Mouse (Mus musculus): ENCODE data around the gene Hic2. TPM values are rescaled to one million over a fixed set of nuclear protein-coding genes. Genes with fewer than 3 reads are reported as not detected.
"Not testable (repeated sequence)": the region's sequence is repeated elsewhere in the genome, so short reads cannot be mapped to it uniquely, and the experiment has no call there.

The Hic2 gene
- polyA plus RNA-seq, 1 experiment from 2014 or later: 7.8 TPM

DNA sequence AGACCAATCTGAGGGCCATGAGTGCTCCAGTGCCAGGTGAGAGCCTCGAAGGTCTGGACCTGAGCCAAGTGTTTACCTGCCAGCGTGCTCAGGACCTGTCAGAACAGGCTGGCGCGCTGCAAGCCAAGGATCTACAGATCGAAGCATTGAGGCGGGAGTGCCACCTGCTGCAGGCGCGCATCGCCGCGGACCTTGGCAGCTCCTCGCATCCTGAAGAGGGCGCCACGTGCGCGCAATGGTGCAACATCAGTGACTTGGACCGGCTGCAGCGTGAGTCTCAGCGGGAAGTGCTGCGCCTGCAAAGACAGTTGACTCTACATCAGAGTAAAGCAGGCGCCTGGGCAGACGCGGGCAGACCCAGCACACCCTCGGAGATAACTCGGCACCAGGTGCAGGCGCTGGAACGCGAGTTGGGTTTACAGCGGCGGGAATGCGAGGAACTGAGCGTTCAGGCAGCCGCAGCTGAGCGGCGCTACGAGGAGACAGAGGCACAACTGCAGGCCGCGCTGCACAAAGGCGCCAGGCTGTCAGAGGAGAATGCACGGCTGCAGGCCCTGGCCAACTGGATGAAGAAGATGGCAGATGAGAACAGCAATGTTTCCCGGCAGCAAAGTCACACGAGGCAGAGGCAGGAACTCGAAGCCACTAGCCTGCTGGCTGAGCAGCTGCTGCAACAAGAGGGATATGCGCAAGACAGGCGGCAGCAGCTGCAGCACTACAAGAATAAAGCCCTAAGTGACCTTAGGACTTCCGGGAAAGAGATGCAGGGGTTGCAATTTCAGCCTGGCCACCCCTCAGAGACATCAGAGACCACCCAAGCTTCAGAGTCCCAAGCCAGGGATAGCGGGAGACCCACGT, 23.2 kb upstream of the Hic2 start:
- H3K9me3 ChIP-seq: no peaks in the 10 kb centered on the region
- peak overlapping the region; percentile 47 for H3K4me3 ChIP-seq
- peak overlapping the region; percentile 88 for H3K27ac ChIP-seq (replicated peaks)
- peak overlapping the region; percentile 86 for H3K4me2 ChIP-seq
- 6% methylated on average over 48 of the region's 48 CpGs for WGBS
- no peaks in the 10 kb centered on the region for H3K36me3 ChIP-seq
- H3K27me3 ChIP-seq: peaks cover 19% of the 10 kb centered on the region
- H3K9ac ChIP-seq: peak overlapping the region; percentile 70
- peak; percentile 65 for ATAC-seq (ENCODE audit: low read depth)
- peaks cover 25% of the 10 kb centered on the region for H3K4me1 ChIP-seq (replicated peaks)

DNA sequence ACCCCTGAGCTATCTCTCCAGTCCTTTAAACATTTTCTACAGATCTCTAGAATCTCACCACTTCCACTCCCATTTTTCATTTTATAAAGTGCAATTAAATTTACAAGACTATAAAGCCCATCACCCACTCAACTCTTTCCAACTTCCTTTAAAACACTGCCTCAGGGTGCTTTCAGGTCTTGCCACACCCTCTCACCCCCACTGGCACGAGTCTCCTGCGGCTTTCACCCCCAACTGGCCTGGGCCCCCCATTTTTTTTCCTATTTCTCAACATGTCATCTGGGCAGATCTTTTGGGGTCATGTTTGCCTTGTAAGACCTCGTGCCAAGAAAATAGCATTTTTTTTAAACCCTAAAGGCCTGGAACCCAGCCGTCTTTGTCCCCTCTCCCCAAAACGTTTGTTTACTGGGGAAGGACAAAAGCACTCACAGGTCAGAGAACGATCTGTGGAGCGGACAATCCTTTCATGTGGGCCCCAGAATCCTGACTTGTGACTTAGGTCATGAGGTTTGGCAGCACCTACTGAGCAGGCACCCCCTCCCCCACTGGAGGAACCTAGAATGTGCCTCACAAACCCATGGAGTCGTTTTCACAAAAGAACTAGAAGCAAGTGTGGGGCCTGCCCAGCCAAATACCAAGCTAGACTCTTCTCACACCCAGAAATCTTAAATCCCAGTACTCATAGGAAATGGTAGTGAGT, 16.3 kb upstream of the Hic2 start:
- no peaks in the 10 kb centered on the region for H3K27me3 ChIP-seq
- no peak for ATAC-seq (ENCODE audit: low read depth)
- H3K4me2 ChIP-seq: no peak overlapping the region
- H3K4me3 ChIP-seq: no peak overlapping the region
- 0 out of 2 replicates have a peak, but pooled peaks cover under 1% of the 10 kb centered on the region for H3K9me3 ChIP-seq
- no peaks in the 10 kb centered on the region for H3K4me1 ChIP-seq (replicated peaks)
- WGBS: 65% methylated on average over 8 of the region's 8 CpGs
- H3K9ac ChIP-seq: no peak overlapping the region
- no peak overlapping the region for H3K27ac ChIP-seq (replicated peaks)
- H3K36me3 ChIP-seq: no peaks in the 10 kb centered on the region

DNA sequence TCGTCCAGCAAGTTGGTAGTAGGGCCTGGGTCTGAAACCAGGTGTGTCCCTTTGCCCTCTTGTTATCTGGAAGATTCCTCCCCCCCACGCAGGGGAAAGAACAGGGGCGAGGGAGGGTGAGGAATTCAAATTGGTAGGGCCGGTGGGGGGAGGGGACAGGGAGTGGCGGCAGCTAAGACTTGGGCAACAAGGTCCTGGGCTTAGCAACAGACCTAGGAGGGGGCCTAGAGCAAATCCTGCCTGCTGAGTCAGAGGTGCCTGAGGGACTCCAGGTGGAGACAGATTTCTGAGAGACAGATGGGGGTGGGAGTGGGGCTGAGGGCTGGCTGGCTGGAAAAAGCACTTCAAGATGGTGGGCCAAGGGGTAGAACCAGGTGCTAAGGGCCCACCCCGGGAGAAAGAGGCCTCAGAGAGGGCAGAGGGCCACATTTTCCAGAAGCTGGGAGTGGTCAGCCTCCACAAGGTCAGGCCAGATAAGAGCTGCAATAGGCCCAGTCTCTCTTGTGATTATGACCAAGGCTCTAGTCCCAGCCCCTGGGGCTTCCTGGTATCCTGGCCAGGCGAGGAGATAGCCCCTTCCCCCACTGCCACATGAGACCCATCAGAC, 13.1 kb upstream of the Hic2 start:
- H3K4me3 ChIP-seq: no peak overlapping the region
- no peak overlapping the region for H3K9ac ChIP-seq
- no peaks in the 10 kb centered on the region for H3K36me3 ChIP-seq
- no peak for ATAC-seq (ENCODE audit: low read depth)
- no peaks in the 10 kb centered on the region for H3K4me1 ChIP-seq (replicated peaks)
- H3K27me3 ChIP-seq: no peaks in the 10 kb centered on the region
- 48% methylated on average over 7 of the region's 7 CpGs for WGBS
- no peak overlapping the region for H3K4me2 ChIP-seq
- 0 out of 2 replicates have a peak, but pooled peaks cover 3% of the 10 kb centered on the region for H3K9me3 ChIP-seq
- no peak overlapping the region for H3K27ac ChIP-seq (replicated peaks)

DNA sequence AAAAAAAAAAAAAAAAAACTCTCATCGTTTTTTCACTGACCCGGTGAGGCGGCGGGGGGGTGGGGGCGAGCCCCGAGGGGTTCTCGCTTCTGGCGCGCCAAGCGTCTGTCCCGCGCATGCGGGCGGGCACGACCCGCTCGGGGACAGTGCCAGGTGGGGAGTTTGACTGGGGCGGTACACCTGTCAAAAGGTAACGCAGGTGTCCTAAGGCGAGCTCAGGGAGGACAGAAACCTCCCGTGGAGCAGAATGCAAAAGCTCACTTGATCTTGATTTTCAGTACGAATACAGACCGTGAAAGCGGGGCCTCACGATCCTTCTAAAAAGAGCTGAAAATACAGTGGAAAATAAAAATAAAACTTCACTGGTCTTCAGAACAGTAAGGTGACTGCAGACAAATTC, 11.2 kb upstream of the Hic2 start:
- peak; percentile 100 for ATAC-seq (ENCODE audit: low read depth)
- 32% methylated on average over 25 of the region's 25 CpGs for WGBS
- no peak overlapping the region for H3K27ac ChIP-seq (replicated peaks)
- no peak overlapping the region for H3K4me3 ChIP-seq
- no peak overlapping the region for H3K4me2 ChIP-seq
- no peaks in the 10 kb centered on the region; the same call in 1 of the 2 replicates for H3K27me3 ChIP-seq
- H3K4me1 ChIP-seq (replicated peaks): no peaks in the 10 kb centered on the region
- 0 out of 2 replicates have a peak, but pooled peaks cover 3% of the 10 kb centered on the region for H3K9me3 ChIP-seq
- no peak overlapping the region for H3K9ac ChIP-seq
- no peaks in the 10 kb centered on the region for H3K36me3 ChIP-seq

DNA sequence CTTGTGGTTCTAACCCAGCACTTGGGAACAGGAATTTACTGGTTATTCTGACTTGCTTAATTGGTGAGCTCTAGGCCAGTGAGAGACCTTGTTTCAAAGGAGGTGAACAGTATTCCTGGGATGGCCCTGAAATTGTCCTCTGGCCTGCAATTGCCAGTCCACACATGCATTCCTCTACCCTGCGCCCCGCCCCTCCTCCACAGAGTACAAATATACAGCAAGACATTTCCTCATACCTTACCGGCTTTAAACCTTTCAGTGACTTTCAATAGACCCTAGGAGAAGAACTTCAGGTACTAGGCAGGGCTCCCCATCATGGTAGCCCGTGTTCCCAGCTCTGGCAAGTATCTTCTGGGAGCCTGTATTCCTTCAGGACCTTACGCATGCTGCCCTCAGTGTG, 7.8 kb upstream of the Hic2 start:
- no peak overlapping the region for H3K9ac ChIP-seq
- H3K4me3 ChIP-seq: no peak overlapping the region
- ATAC-seq (ENCODE audit: low read depth): no peak
- H3K36me3 ChIP-seq: no peaks in the 10 kb centered on the region
- WGBS: 89% methylated on average over 5 of the region's 5 CpGs
- H3K9me3 ChIP-seq: 0 out of 2 replicates have a peak, but pooled peaks cover 3% of the 10 kb centered on the region
- no peak overlapping the region for H3K4me2 ChIP-seq
- no peaks in the 10 kb centered on the region; the same call in 1 of the 2 replicates for H3K27me3 ChIP-seq
- H3K4me1 ChIP-seq (replicated peaks): no peaks in the 10 kb centered on the region
- no peak overlapping the region for H3K27ac ChIP-seq (replicated peaks)

DNA sequence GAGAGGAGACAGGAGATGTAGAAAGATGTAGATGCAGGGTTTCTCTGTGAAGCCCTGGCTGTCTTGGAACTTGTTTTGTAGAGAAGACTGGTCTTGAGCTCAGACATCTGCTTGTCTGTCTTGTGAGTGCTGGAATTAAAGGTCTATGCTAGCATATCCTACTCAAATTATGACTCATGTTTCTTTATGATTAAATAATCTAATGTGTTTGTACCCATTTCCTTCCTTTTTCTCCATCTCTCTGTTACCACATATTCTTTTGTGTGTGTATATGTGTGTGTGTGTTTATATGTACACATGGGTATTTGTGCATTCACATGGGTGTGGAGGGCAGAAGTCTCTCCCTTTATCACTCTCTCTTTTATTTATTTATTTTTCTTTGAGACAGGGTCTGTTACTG, 6.9 kb upstream of the Hic2 start:
- Histone ChIP-seq H3K9ac (no peak overlapping the region), H3K27ac (replicated peaks) (no peak overlapping the region), H3K36me3 (no peaks in the 10 kb centered on the region), H3K4me2 (no peak overlapping the region), H3K9me3 (0 out of 2 replicates have a peak, but pooled peaks cover 3% of the 10 kb centered on the region), H3K4me1 (replicated peaks) (no peaks in the 10 kb centered on the region), H3K4me3 (no peak overlapping the region), H3K27me3 (no peaks in the 10 kb centered on the region; the same call in 1 of the 2 replicates)
- ATAC-seq (ENCODE audit: low read depth): no peak

DNA sequence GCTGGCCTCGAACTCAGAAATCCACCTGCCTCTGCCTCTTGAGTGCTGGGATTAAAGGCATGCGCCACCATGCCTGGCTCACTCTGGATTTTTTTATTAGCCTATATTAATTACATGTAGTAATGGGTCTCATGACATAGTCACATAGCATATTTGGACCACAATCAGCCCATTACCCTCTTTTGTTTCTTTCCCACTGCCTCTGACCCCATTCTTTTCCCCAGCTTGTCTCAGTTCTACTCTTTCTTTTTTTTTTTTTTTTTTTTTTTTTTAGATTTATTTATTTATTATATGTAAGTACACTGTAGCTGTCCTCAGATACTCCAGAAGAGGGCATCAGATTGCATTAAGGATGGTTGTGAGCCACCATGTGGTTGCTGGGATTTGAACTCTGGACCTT, 1.8 kb upstream of the Hic2 start:
- H3K9ac ChIP-seq; H3K27me3 ChIP-seq; H3K36me3 ChIP-seq; H3K9me3 ChIP-seq; H3K4me3 ChIP-seq; H3K27ac ChIP-seq (replicated peaks); ATAC-seq (ENCODE audit: low read depth); H3K4me2 ChIP-seq: not testable (repeated sequence)
- peaks cover 28% of the 10 kb centered on the region for H3K4me1 ChIP-seq (replicated peaks)
- WGBS: 94% methylated on average over 2 of the region's 2 CpGs

DNA sequence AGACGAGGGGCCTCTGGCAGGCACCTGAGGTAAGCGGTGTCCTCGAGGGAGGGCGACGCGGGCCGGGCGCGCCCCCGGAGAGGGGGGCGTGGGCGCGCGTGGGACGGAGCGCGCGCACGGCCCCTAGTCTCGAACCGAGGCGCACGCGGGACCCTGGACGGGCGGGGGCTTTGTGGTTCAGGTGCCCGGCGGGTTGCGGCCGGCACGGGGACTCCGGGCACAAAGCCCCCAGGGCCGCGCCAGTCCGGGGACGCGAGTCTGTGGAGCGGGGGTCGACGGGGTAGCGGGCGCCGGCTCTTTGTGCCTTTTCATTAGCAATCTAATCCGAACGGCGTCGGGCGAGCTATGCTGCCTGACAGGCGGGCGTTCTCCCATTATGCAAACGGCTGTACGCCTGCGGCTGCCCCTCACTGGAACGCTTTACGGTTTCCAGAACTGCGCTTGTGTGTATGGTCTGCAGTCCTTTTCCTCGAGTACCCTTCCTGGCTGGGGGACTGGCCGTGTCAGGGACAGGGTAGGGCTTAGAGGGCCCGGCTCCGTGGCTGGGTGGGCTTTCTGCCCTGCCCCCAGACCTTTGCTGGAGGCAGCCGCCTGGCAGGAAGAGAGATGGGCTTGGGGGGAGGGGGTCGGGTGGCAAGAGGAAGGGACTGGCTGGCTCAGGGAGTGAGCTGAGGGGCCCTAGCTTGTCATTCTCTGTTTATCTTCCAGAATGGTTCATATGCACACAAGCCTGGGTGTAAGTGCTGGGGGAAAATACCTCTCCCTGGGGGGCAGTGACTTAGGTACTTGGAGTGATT, 528 bp downstream of the Hic2 start:
- Histone ChIP-seq H3K9ac (peak overlapping the region; percentile 90), H3K4me2 (peak overlapping the region; percentile 75), H3K27me3 (no peaks in the 10 kb centered on the region), H3K4me3 (peak overlapping the region; percentile 82), H3K4me1 (replicated peaks) (peaks cover 48% of the 10 kb centered on the region), H3K9me3 (no peaks in the 10 kb centered on the region), H3K27ac (replicated peaks) (peak overlapping the region; percentile 96), H3K36me3 (no peaks in the 10 kb centered on the region)
- ATAC-seq (ENCODE audit: low read depth): peak; percentile 80
- under 1% methylated on average over 54 of the region's 62 CpGs for WGBS

DNA sequence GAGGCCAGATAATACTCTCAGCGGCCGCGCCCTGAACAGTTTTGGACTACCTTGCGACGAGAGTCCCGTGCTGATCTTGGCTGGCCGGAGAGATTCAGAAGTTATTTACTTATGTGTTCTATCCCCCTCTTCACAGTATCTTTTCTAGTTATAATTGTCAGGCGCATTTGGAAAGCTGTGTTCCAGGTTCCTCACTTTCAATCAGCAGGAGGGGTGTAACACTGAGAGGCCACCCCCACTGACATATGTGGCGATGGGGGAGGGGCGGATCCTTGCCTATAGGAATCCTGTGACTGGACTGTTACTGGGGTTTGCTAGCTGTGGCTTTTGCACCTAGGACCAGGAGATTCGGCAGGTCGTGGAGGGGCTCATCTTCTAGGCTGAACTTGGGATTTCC, 1.1 kb downstream of the Hic2 start:
- H3K27me3 ChIP-seq: no peaks in the 10 kb centered on the region
- H3K27ac ChIP-seq (replicated peaks): peak overlapping the region; percentile 96
- 3% methylated on average over 12 of the region's 12 CpGs for whole genome bisulfite sequencing
- H3K36me3 ChIP-seq: no peaks in the 10 kb centered on the region
- H3K4me1 ChIP-seq (replicated peaks): peaks cover 54% of the 10 kb centered on the region
- peak overlapping the region; percentile 90 for H3K9ac ChIP-seq
- H3K9me3 ChIP-seq: no peaks in the 10 kb centered on the region
- H3K4me2 ChIP-seq: peak overlapping the region; percentile 75
- H3K4me3 ChIP-seq: peak overlapping the region; percentile 82
- no peak; the same call in 1 of the 2 replicates for ATAC-seq (ENCODE audit: low read depth)

DNA sequence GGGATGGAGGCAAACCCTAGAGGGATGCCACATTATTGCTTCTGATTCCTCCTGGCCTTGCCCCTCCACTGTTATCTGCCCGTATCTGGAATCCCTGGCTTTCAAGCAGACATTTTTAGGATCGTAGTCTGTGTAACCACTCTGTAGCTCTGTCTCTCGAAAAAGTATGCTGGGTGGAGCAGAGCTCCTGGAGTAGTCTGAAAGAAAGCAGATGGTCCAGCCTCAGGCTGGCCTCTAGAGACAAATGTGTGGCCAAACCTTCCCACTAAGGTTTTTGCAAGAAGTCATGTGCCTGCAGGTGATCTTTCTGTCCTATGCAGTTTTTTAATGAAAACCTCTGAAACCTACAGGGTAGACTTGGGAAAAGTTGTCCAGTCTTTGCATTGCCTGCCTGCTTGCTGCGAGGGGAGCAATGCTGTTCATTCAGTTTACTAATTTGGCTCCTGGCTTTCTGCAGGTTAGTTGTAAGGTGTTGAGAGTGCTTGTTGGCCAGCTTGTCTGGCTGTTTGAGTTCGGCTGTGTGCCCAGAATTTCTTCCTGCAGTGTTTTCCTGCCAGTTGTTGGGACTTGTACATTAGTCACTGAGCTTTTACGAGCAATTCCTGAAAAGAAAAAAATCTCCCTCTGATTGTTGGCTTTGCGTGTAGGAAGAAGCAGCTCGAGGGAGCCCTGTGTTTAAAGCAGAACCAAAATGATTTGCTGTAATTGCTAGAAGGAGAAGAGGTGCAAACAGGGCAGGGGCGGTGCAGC, 1.7 kb downstream of the Hic2 start:
- Histone ChIP-seq H3K27me3 (no peaks in the 10 kb centered on the region), H3K4me1 (replicated peaks) (peaks cover 57% of the 10 kb centered on the region), H3K9me3 (no peaks in the 10 kb centered on the region), H3K4me3 (peak overlapping the region; percentile 82), H3K27ac (replicated peaks) (peak overlapping the region; percentile 96), H3K9ac (peak overlapping the region; percentile 90), H3K4me2 (peak overlapping the region; percentile 75), H3K36me3 (no peaks in the 10 kb centered on the region)
- no peak for ATAC-seq (ENCODE audit: low read depth)
- 45% methylated on average over 9 of the region's 9 CpGs for WGBS

DNA sequence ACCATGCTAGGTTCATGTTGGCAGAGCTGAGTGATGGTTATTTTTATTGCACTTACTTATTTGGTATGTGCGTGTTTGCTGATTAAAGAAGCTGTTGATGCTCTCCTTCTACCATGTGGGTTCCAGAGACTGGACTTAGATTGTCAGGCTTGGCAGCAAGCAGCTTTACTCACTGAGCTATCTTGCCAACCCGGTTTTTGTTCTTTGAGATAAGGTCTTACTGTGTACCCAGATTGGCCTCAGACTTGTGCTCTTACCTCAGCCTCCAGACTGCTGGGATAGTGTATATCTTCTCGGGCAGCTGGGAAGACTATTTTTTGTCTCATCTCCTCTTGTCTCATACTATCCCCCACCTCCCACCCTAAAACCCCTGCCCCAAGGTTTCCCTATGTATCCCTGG, 4.3 kb downstream of the Hic2 start:
- H3K36me3 ChIP-seq: no peaks in the 10 kb centered on the region
- H3K9me3 ChIP-seq: no peaks in the 10 kb centered on the region
- H3K27ac ChIP-seq (replicated peaks): no peak overlapping the region
- H3K4me3 ChIP-seq: no peak overlapping the region
- 93% methylated on average over 3 of the region's 3 CpGs for WGBS
- no peak for ATAC-seq (ENCODE audit: low read depth)
- no peak overlapping the region for H3K4me2 ChIP-seq
- no peaks in the 10 kb centered on the region for H3K27me3 ChIP-seq
- H3K9ac ChIP-seq: no peak overlapping the region
- peaks cover 64% of the 10 kb centered on the region for H3K4me1 ChIP-seq (replicated peaks)

Measured in neural tube, embryonic 13.5 days (tissue).